Mouse (Mus musculus): Measurements from ENCODE around the gene Olfr1320. TPM values are rescaled to one million over a fixed set of nuclear protein-coding genes. Genes with fewer than 3 reads are reported as not detected.
"Not testable (repeated sequence)": the region's sequence is repeated elsewhere in the genome, so short reads cannot be mapped to it uniquely, and the experiment has no call there.

Olfr1320 gene
- not detected in 2 replicates for polyA plus RNA-seq (2015; fragmentation: Nextera tagmentation; extraction: Ambion mirVana)

DNA sequence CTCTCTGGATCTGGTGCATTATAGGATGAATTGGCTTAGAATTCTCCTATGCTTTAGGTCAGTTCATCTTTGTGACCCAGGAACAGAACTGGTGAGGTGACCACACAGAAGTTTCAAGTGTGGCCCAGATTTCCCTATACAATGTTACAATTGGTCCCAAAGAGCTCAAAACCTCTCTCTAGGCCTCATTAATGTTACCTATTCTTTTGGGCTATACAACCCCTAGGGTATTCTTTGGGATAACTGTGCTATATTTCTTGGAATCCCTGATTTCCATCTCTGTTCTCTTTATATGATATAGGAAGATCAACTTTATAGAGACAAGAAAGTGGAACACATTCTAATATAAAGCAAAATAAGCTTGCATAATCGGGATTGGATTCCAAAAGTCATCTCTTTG is at the start of gene Olfr1320:
Gene Olfr1320 (plus strand): TSS at position 301 of the 400 bp plus-strand sequence.
- Histone ChIP-seq H3K4me2 (no peak within 1 kb of the TSS), H3K27me3 (no peaks in the 10 kb centered on the region), H3K4me1 (replicated peaks) (no peaks in the 10 kb centered on the region), H3K27ac (replicated peaks) (no peak within 1 kb of the TSS), H3K9ac (no peak within 1 kb of the TSS), H3K36me3 (no peaks in the 10 kb centered on the region), H3K9me3 (no peaks in the 10 kb centered on the region), H3K4me3 (no peak within 1 kb of the TSS)
- 85% methylated on average over 1 of the region's 1 CpGs for whole genome bisulfite sequencing
- ATAC-seq (ENCODE audit: low read depth): no peak

DNA sequence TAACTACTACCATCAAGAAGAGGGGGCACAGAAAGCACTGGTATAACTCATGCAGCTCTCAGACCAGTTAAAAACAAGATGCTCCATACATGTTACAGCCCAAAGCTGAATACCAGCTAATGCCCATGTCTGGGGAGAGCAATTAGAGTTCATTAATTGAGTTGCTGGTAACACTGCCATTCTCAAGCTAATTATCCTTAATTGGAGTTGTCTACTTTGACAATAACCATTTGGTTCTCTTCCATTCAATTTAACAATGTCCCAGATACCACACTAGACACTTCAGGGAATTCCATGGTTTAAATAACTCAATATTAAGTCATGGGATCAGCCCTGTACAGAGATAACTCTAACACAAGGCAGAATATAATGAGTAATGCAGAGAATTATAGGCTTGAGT is 44.6 kb upstream of the Olfr1320 start:
- Histone ChIP-seq H3K4me3 (no peak overlapping the region), H3K27ac (replicated peaks) (no peak overlapping the region), H3K4me2 (no peak overlapping the region), H3K4me1 (replicated peaks) (no peaks in the 10 kb centered on the region), H3K9me3 (no peaks in the 10 kb centered on the region), H3K27me3 (no peaks in the 10 kb centered on the region), H3K9ac (no peak overlapping the region), H3K36me3 (no peaks in the 10 kb centered on the region)
- ATAC-seq (ENCODE audit: low read depth): no peak

DNA sequence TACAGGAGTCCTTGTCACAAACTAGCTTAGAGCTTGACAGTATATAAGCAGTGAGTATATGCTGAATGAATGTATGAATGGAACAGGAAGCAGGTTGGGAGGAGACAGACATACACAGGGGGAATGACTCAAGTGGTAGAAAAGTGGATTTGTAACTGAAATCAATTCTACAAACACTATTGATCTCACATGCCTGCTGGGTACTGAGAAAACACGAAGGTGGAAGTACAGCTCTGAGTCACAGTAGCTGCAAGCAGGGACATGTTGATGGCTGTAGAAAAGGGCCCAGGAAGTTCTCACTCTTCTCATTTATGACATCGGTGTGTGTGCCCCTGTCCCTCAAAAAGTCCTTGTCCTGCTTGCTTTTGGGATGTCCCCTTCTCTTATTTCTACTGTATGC is 40.9 kb upstream of the Olfr1320 start:
- no peaks in the 10 kb centered on the region for H3K36me3 ChIP-seq
- no peaks in the 10 kb centered on the region for H3K9me3 ChIP-seq
- no peak overlapping the region for H3K9ac ChIP-seq
- H3K27me3 ChIP-seq: no peaks in the 10 kb centered on the region
- WGBS: 64% methylated on average over 2 of the region's 2 CpGs
- no peak overlapping the region for H3K4me2 ChIP-seq
- H3K4me3 ChIP-seq: no peak overlapping the region
- ATAC-seq (ENCODE audit: low read depth): no peak
- no peaks in the 10 kb centered on the region for H3K4me1 ChIP-seq (replicated peaks)
- no peak overlapping the region for H3K27ac ChIP-seq (replicated peaks)

DNA sequence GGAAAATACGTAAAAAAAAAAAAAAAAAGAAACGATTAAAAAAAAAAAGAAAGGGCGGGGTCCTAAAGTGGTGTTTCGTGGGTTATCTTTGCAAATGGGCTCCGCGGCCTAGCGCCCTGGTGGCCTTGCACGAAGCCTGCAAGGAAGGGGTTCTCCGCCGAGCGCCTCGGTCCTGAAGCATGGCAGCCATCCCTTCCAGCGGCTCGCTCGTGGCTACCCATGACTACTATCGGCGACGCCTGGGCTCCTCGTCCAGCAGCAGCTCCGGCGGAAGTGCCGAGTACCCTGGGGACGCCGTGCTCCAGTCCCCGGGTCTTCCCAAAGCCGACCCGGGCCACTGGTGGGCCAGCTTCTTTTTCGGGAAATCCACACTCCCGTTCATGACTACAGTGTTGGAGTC is 11.4 kb upstream of the Olfr1320 start:
- not testable (repeated sequence) for H3K36me3 ChIP-seq; H3K9ac ChIP-seq; H3K27me3 ChIP-seq; ATAC-seq (ENCODE audit: low read depth); H3K27ac ChIP-seq (replicated peaks); H3K4me2 ChIP-seq; H3K9me3 ChIP-seq; H3K4me1 ChIP-seq (replicated peaks); H3K4me3 ChIP-seq
- 93% methylated on average over 29 of the region's 29 CpGs for WGBS

Other genes starting within 250 kb of the Olfr1320 start
- gene Arhgap36, start 208.4 kb upstream of the Olfr1320 start, polyA plus RNA-seq (2015; fragmentation: Nextera tagmentation; extraction: Ambion mirVana): 7.6 and 8.5 TPM in 2 replicates
- gene Olfr1321, start 62.7 kb downstream of the Olfr1320 start, polyA plus RNA-seq (2015; fragmentation: Nextera tagmentation; extraction: Ambion mirVana): not detected in 2 replicates
- gene Igsf1, start 125.4 kb downstream of the Olfr1320 start, polyA plus RNA-seq (2015; fragmentation: Nextera tagmentation; extraction: Ambion mirVana): 2.6 and 3.4 TPM in 2 replicates
- not detected in 2 replicates for gene Olfr1322, start 219.2 kb downstream of the Olfr1320 start, polyA plus RNA-seq (2015; fragmentation: Nextera tagmentation; extraction: Ambion mirVana)

All from neural tube, embryonic 13.5 days (tissue).